Mouse (Mus musculus): Measurements from ENCODE around the gene Vav3. TPM values are rescaled to one million over a fixed set of nuclear protein-coding genes. Genes with fewer than 3 reads are reported as not detected.

Vav3 gene
- polyA plus RNA-seq, 1 experiment from 2014 or later: 16.3 TPM

DNA sequence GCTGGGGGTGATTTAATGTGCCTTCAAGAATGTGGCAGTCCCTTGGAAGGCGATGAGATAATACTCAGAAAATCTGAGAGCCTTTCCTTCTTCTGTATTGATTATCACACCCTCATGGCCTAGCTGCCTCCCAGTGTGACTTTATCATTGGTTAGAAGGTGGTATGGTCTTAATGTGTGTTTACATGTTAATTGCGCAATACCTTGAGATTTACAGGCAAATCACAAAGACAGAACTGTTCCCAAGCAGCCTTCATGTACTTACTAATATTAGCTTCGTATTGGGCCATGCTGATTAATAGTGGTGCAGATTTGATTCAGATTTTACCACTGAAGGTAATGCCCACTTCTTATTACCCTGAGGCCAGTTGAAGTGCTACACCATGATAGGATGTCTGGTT, 381.3 kb downstream of the Vav3 start:
- no peaks in the 10 kb centered on the region for H3K27me3 ChIP-seq (ENCODE audit: control insufficient read depth, insufficient read depth, low read length)
- 90% methylated on average over 3 of the region's 3 CpGs for WGBS
- no peak overlapping the region for H3K4me3 ChIP-seq (ENCODE audit: low read depth, low read length)
- no peak overlapping the region for H3K27ac ChIP-seq (ENCODE audit: low read length)
- ATAC-seq (ENCODE audit: insufficient number of reproducible peaks, insufficient read depth, low FRiP score, low read depth): no peak
- no peaks in the 10 kb centered on the region for H3K9me3 ChIP-seq (ENCODE audit: control insufficient read depth, low read depth, low read length)
- H3K4me2 ChIP-seq (replicated peaks; ENCODE audit: low read depth, low read length): no peak overlapping the region
- H3K9ac ChIP-seq (replicated peaks; ENCODE audit: low read depth, low read length): no peak overlapping the region
- no peaks in the 10 kb centered on the region for H3K36me3 ChIP-seq (ENCODE audit: control insufficient read depth, insufficient read depth, low read length)
- H3K4me1 ChIP-seq (ENCODE audit: control insufficient read depth, insufficient read depth, low read length): no peaks in the 10 kb centered on the region

DNA sequence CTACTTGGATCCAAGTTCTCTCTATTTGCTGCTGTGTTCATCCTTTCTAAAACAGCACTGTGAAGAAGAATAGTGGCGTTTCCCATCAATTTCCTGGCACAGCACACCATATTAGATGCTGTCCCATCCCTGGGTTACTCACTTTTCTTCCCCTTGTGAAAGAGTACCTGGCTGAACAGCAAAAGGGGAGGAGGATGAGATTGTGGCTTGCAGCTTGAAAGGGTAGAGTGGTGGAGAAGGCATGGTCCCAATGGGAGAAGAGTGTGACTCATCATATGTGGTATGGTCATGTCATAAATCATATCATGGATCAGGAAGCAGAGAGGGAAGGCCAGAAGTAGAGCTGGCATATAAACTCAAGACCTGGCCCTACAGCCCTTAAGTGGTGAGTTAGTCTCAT, 386.3 kb downstream of the Vav3 start:
- 89% methylated on average over 1 of the region's 1 CpGs for WGBS
- H3K27ac ChIP-seq (ENCODE audit: low read length): no peak overlapping the region
- no peak overlapping the region for H3K4me2 ChIP-seq (replicated peaks; ENCODE audit: low read depth, low read length)
- H3K36me3 ChIP-seq (ENCODE audit: control insufficient read depth, insufficient read depth, low read length): no peaks in the 10 kb centered on the region
- H3K27me3 ChIP-seq (ENCODE audit: control insufficient read depth, insufficient read depth, low read length): no peaks in the 10 kb centered on the region
- H3K9me3 ChIP-seq (ENCODE audit: control insufficient read depth, low read depth, low read length): no peaks in the 10 kb centered on the region
- no peaks in the 10 kb centered on the region for H3K4me1 ChIP-seq (ENCODE audit: control insufficient read depth, insufficient read depth, low read length)
- H3K4me3 ChIP-seq (ENCODE audit: low read depth, low read length): no peak overlapping the region
- H3K9ac ChIP-seq (replicated peaks; ENCODE audit: low read depth, low read length): no peak overlapping the region
- no peak for ATAC-seq (ENCODE audit: insufficient number of reproducible peaks, insufficient read depth, low FRiP score, low read depth)

DNA sequence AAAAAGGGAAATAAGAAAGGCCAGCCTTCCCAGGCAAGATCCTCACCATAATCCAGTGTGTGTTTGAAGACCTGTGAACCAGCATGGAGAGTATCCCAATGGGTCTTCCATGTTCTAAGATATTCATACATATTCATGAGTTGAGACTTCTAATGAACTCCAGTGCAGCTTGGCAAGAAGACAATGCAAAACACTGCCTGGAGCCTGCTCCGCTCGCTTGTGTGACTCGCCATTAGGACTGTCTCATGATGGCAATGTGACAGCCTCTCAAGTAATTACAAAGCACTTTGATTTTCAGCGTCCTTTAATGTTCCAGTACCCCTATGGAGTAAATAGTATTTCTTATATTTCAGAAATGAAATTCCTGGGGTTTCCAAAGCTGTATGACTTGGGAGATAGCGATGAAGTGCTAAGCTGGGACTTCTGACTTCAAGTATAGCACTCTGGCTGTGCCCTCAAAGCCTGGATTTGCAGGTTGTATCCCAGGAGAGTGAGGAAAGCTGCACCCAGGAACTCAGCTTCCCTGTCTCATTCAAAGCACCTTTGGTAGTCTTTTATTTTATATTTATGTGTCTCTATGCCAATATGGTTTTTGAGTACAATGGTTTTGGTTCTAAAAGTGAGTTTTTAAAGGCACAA, 391.3 kb downstream of the Vav3 start:
- no peak for ATAC-seq (ENCODE audit: insufficient number of reproducible peaks, insufficient read depth, low FRiP score, low read depth)
- no peak overlapping the region for H3K4me2 ChIP-seq (replicated peaks; ENCODE audit: low read depth, low read length)
- H3K4me3 ChIP-seq (ENCODE audit: low read depth, low read length): no peak overlapping the region
- H3K36me3 ChIP-seq (ENCODE audit: control insufficient read depth, insufficient read depth, low read length): no peaks in the 10 kb centered on the region
- H3K4me1 ChIP-seq (ENCODE audit: control insufficient read depth, insufficient read depth, low read length): no peaks in the 10 kb centered on the region
- no peaks in the 10 kb centered on the region for H3K27me3 ChIP-seq (ENCODE audit: control insufficient read depth, insufficient read depth, low read length)
- no peak overlapping the region for H3K9ac ChIP-seq (replicated peaks; ENCODE audit: low read depth, low read length)
- no peaks in the 10 kb centered on the region for H3K9me3 ChIP-seq (ENCODE audit: control insufficient read depth, low read depth, low read length)
- WGBS: 82% methylated on average over 5 of the region's 5 CpGs
- no peak overlapping the region for H3K27ac ChIP-seq (ENCODE audit: low read length)

DNA sequence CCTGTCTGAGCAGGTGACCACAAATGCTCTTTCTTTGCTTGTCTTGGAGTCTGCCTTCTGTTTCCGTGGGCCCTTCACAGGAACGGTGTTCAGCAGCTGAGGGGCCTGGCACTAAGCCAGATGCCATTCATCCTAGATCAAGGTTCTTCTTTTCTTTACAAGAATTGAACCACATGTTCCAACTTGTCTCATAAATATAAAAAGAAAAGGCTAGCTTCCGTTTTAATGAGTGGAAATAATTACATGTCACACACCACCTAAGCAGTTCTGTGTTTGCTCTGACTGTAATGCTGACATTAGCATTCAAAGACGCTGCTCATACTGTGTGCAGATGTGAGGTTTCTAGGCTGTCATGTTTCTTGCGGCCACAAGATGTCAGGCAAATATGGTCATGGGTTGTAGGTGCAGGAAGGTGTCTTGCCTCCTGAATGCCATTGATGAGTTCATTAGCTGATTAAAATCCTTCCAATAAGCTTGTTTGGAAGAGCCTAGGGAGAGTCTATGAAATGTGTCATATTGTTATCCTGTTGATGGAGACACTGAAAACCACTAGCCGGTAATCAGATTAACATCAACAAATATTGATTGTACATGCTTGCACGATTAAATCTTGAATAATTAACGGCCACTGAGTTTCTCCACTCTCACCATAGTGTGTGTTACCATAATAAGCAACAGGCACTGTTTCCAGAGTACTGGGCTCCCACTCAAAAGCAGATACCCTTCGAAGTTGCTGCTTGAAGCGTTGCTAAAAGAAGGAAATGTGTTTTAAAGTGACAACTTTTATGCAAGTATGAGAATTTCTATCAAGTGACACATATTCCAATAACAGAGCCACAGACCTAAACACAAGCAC, 392.1 kb downstream of the Vav3 start:
- H3K27ac ChIP-seq (ENCODE audit: low read length): no peak overlapping the region
- no peaks in the 10 kb centered on the region for H3K4me1 ChIP-seq (ENCODE audit: control insufficient read depth, insufficient read depth, low read length)
- peak; percentile 82 for ATAC-seq (ENCODE audit: insufficient number of reproducible peaks, insufficient read depth, low FRiP score, low read depth)
- H3K4me2 ChIP-seq (replicated peaks; ENCODE audit: low read depth, low read length): no peak overlapping the region
- no peaks in the 10 kb centered on the region for H3K27me3 ChIP-seq (ENCODE audit: control insufficient read depth, insufficient read depth, low read length)
- no peak overlapping the region for H3K4me3 ChIP-seq (ENCODE audit: low read depth, low read length)
- H3K36me3 ChIP-seq (ENCODE audit: control insufficient read depth, insufficient read depth, low read length): no peaks in the 10 kb centered on the region
- H3K9ac ChIP-seq (replicated peaks; ENCODE audit: low read depth, low read length): no peak overlapping the region
- H3K9me3 ChIP-seq (ENCODE audit: control insufficient read depth, low read depth, low read length): no peaks in the 10 kb centered on the region
- WGBS: 46% methylated on average over 10 of the region's 10 CpGs

Other genes starting within 250 kb of the Vav3 start
- gene Slc25a24, start 217.5 kb upstream of the Vav3 start, polyA plus RNA-seq (2014; fragmentation: Nextera tagmentation; extraction: Ambion mirVana): 43.8 and 47.0 TPM in 2 replicates

Measured in stomach, embryonic 14.5 days (tissue).